Mouse (Mus musculus): ENCODE measurements around the gene Fam189b. TPM values are rescaled to one million over a fixed set of nuclear protein-coding genes. Genes with fewer than 3 reads are reported as not detected.
A peak's percentile ranks its signal among the peaks of the same experiment; 100 is the strongest.

Fam189b gene
- polyA plus RNA-seq, 1 experiment from 2014 or later = 23.5 TPM

DNA sequence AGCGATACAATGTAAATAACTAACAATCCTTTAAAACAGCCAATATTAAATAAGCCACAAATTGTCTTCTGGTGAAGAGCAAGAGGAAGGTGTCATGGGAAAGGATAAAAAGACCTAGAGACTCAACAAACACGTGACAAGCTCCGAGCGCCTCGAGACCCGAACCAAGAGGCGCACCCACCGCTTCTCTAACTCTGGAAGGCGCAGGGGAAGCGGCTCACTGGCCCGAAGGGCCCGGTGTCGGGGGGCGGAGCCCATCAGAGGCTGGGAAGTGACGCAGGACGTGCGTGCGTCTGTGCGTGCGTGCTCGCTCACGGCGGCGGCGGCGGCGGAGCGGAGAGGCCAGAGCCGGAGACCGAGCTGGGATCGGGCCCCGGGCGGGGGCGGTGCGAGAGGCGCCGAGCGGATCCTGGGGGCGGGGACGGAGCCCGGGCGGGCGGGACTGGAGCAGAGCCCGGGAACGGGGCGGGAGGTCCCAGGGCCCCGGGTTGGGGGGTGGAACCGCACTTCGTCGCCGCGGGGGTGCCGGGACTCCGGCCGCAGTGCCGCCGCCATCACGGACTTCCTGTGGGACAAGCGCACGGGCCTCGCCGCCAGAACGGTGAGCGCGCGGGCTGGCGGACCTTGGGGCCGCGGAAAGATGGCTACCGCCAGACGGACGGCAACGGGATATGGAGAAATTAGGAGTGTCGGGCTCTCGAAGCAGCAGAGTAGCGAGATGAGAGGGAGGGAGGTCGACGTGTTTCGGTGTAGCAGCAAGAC is 18.3 kb upstream of the Fam189b start, which contains the start of gene Clk2:
Gene Clk2 (plus strand): TSS at position 290 of the 762 bp plus-strand sequence.
- Histone ChIP-seq H3K36me3 (ENCODE audit: insufficient read depth, low read length) (peaks cover 15% of the 10 kb centered on the region), H3K27ac (peak within 1 kb of the TSS; percentile 98), H3K4me1 (replicated peaks; ENCODE audit: insufficient read depth, low read length) (peaks cover 16% of the 10 kb centered on the region), H3K4me3 (replicated peaks; ENCODE audit: low read depth, low read length) (peak within 1 kb of the TSS; percentile 88), H3K9ac (ENCODE audit: low read depth, low read length) (peak within 1 kb of the TSS; percentile 97), H3K4me2 (ENCODE audit: low read length) (peak within 1 kb of the TSS; percentile 64), H3K9me3 (replicated peaks; ENCODE audit: low read length) (no peaks in the 10 kb centered on the region), H3K27me3 (ENCODE audit: insufficient read depth, low read length) (no peaks in the 10 kb centered on the region)
- peak; percentile 96 for ATAC-seq (replicated peaks; ENCODE audit: low FRiP score, low read depth)
- no peak for TF ChIP-seq CTCF (IDR thresholded peaks at IDR 0.05; ENCODE audit: low read depth)
- under 1% methylated on average over 76 of the region's 79 CpGs for WGBS
- DNase-seq (ENCODE audit: low spot score) = peak; percentile 96

DNA sequence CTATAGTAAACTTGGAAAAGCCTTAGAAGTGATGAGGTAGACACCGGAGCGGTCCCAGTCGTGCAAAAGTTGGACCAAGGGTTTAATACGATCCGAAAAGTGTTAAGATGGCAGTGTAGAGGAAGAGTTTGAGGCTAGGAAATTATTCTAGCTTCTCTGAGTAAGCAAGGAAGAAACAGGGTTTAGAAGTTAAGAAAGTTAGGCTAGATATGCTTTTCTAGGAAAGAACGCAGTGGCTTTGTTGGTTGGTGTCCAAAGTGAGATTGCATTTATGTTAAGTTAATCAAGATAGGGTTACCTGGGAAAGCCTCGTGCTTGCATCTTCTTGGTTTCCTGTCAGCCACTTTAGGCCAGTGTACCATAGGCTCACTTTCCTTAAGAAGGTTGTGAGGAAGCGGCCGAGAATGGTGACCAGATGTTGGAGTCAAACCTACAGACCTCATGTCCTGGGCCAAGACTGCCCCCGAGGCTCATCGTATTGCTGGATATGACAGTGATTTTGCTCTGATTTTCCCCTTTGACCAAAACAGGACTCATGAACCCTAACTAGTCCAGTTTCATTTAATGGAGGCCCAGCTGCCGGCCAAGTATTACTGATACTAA is 17.6 kb upstream of the Fam189b start:
- H3K4me1 ChIP-seq (replicated peaks; ENCODE audit: insufficient read depth, low read length) = peaks cover 13% of the 10 kb centered on the region
- 13% methylated on average over 12 of the region's 12 CpGs for WGBS
- H3K9me3 ChIP-seq (replicated peaks; ENCODE audit: low read length) = no peaks in the 10 kb centered on the region
- no peaks in the 10 kb centered on the region for H3K27me3 ChIP-seq (ENCODE audit: insufficient read depth, low read length)
- peak overlapping the region; percentile 97 for H3K9ac ChIP-seq (ENCODE audit: low read depth, low read length)
- H3K27ac ChIP-seq = peak overlapping the region; percentile 98
- TF ChIP-seq CTCF (IDR thresholded peaks at IDR 0.05; ENCODE audit: low read depth) = no peak
- DNase-seq (ENCODE audit: low spot score) (no peak), ATAC-seq (replicated peaks; ENCODE audit: low FRiP score, low read depth) (no peak)
- H3K4me2 ChIP-seq (ENCODE audit: low read length) = peak overlapping the region; percentile 64
- H3K36me3 ChIP-seq (ENCODE audit: insufficient read depth, low read length) = peaks cover 22% of the 10 kb centered on the region
- peak overlapping the region; percentile 88 for H3K4me3 ChIP-seq (replicated peaks; ENCODE audit: low read depth, low read length)

- no peak for DNase-seq (ENCODE audit: low spot score)
- Histone ChIP-seq H3K4me2 (ENCODE audit: low read length) (no peak overlapping the region), H3K27ac (no peak overlapping the region), H3K9me3 (replicated peaks; ENCODE audit: low read length) (no peaks in the 10 kb centered on the region), H3K27me3 (ENCODE audit: insufficient read depth, low read length) (no peaks in the 10 kb centered on the region), H3K9ac (ENCODE audit: low read depth, low read length) (no peak overlapping the region), H3K4me1 (replicated peaks; ENCODE audit: insufficient read depth, low read length) (peaks cover 13% of the 10 kb centered on the region), H3K36me3 (ENCODE audit: insufficient read depth, low read length) (peaks cover 28% of the 10 kb centered on the region), H3K4me3 (replicated peaks; ENCODE audit: low read depth, low read length) (no peak overlapping the region)
- no peak for ATAC-seq (replicated peaks; ENCODE audit: low FRiP score, low read depth)
- TF ChIP-seq CTCF (IDR thresholded peaks at IDR 0.05; ENCODE audit: low read depth) = no peak
- 79% methylated on average over 19 of the region's 19 CpGs for WGBS
These were observed 16.0 kb upstream of the Fam189b start for GRCm38 (mm10) chr3:89166945-89167344.

DNA sequence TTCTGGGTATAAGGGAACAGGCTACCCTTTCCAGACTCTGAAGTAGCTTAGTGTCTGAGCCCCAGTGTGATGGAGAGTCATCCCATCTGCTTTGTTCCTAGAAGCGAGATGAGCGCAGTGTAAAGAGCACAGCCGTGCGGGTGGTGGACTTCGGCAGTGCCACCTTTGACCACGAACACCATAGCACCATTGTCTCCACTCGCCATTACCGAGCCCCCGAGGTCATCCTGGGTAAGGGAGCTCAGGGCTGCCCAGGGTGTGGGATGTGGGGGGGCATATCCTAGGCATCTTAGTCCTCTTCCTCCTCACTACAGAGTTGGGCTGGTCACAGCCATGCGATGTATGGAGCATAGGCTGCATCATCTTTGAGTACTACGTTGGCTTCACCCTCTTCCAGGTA is 8.1 kb upstream of the Fam189b start:
- no peaks in the 10 kb centered on the region for H3K27me3 ChIP-seq (ENCODE audit: insufficient read depth, low read length)
- H3K4me2 ChIP-seq (ENCODE audit: low read length) = no peak overlapping the region
- 96% methylated on average over 11 of the region's 11 CpGs for WGBS
- TF ChIP-seq CTCF (IDR thresholded peaks at IDR 0.05; ENCODE audit: low read depth) = no peak
- peaks cover 59% of the 10 kb centered on the region for H3K36me3 ChIP-seq (ENCODE audit: insufficient read depth, low read length)
- H3K4me3 ChIP-seq (replicated peaks; ENCODE audit: low read depth, low read length) = no peak overlapping the region
- H3K4me1 ChIP-seq (replicated peaks; ENCODE audit: insufficient read depth, low read length) = 0 out of 2 replicates have a peak, but pooled peaks cover 3% of the 10 kb centered on the region
- H3K9me3 ChIP-seq (replicated peaks; ENCODE audit: low read length) = no peaks in the 10 kb centered on the region
- ATAC-seq (replicated peaks; ENCODE audit: low FRiP score, low read depth) = no peak
- no peak for DNase-seq (ENCODE audit: low spot score)
- no peak overlapping the region for H3K9ac ChIP-seq (ENCODE audit: low read depth, low read length)
- no peak overlapping the region for H3K27ac ChIP-seq

- H3K9ac ChIP-seq (ENCODE audit: low read depth, low read length) = no peak overlapping the region
- no peak overlapping the region for H3K4me3 ChIP-seq (replicated peaks; ENCODE audit: low read depth, low read length)
- peaks cover 58% of the 10 kb centered on the region for H3K36me3 ChIP-seq (ENCODE audit: insufficient read depth, low read length)
- DNase-seq (ENCODE audit: low spot score) (no peak), ATAC-seq (replicated peaks; ENCODE audit: low FRiP score, low read depth) (no peak)
- H3K9me3 ChIP-seq (replicated peaks; ENCODE audit: low read length) = no peaks in the 10 kb centered on the region
- H3K4me2 ChIP-seq (ENCODE audit: low read length) = no peak overlapping the region
- no peak overlapping the region for H3K27ac ChIP-seq
- TF ChIP-seq CTCF (IDR thresholded peaks at IDR 0.05; ENCODE audit: low read depth) = no peak
- no peaks in the 10 kb centered on the region for H3K27me3 ChIP-seq (ENCODE audit: insufficient read depth, low read length)
- 90% methylated on average over 10 of the region's 10 CpGs for WGBS
- 0 out of 2 replicates have a peak, but pooled peaks cover 3% of the 10 kb centered on the region for H3K4me1 ChIP-seq (replicated peaks; ENCODE audit: insufficient read depth, low read length)
These were observed 7.4 kb upstream of the Fam189b start for GRCm38 (mm10) chr3:89175544-89175943.

GRCm38 (mm10) chr3:89176421-89176820 is 6.5 kb upstream of the Fam189b start:
- TF ChIP-seq CTCF (IDR thresholded peaks at IDR 0.05; ENCODE audit: low read depth) = no peak
- H3K4me2 ChIP-seq (ENCODE audit: low read length) = no peak overlapping the region
- DNase-seq (ENCODE audit: low spot score) (no peak), ATAC-seq (replicated peaks; ENCODE audit: low FRiP score, low read depth) (no peak)
- peaks cover 58% of the 10 kb centered on the region for H3K36me3 ChIP-seq (ENCODE audit: insufficient read depth, low read length)
- no peak overlapping the region for H3K9ac ChIP-seq (ENCODE audit: low read depth, low read length)
- H3K27me3 ChIP-seq (ENCODE audit: insufficient read depth, low read length) = no peaks in the 10 kb centered on the region
- 0 out of 2 replicates have a peak, but pooled peaks cover 3% of the 10 kb centered on the region for H3K4me1 ChIP-seq (replicated peaks; ENCODE audit: insufficient read depth, low read length)
- H3K4me3 ChIP-seq (replicated peaks; ENCODE audit: low read depth, low read length) = no peak overlapping the region
- 80% methylated on average over 7 of the region's 7 CpGs for WGBS
- no peaks in the 10 kb centered on the region for H3K9me3 ChIP-seq (replicated peaks; ENCODE audit: low read length)
- H3K27ac ChIP-seq = no peak overlapping the region

All from kidney, postnatal 0 days (tissue).